Mouse (Mus musculus): Measurements from ENCODE around the gene Il5ra.

DNA sequence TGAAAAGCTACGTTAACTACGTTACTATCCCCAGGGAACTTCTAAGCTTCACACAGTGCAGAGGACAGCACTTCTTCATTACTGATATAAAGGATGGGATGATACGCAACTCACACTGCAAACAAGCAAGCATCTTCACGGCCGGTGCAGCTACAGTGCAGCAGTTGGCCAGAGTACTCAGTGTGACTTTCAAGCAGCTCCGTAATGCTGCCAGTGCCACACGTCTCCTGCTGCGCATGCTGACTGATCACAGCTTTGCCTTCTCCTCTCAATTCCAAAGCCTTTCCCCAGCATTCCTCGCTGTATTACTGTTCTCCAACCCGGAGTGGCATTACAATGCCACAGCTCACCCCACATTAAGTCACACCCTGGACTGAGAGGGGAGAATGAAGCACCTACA, 44.8 kb upstream of the Il5ra start:
- TF ChIP-seq CTCF (IDR thresholded peaks at IDR 0.05; ENCODE audit: extremely low read depth, insufficient read depth, low read length) (no peak), POLR2A (IDR thresholded peaks at IDR 0.05; ENCODE audit: extremely low read depth, insufficient read depth, low read length) (no peak)

Measured in cortical plate, adult 2 months (tissue).